Mouse (Mus musculus): ENCODE data around the gene Eci3.

Gene Eci3

DNA sequence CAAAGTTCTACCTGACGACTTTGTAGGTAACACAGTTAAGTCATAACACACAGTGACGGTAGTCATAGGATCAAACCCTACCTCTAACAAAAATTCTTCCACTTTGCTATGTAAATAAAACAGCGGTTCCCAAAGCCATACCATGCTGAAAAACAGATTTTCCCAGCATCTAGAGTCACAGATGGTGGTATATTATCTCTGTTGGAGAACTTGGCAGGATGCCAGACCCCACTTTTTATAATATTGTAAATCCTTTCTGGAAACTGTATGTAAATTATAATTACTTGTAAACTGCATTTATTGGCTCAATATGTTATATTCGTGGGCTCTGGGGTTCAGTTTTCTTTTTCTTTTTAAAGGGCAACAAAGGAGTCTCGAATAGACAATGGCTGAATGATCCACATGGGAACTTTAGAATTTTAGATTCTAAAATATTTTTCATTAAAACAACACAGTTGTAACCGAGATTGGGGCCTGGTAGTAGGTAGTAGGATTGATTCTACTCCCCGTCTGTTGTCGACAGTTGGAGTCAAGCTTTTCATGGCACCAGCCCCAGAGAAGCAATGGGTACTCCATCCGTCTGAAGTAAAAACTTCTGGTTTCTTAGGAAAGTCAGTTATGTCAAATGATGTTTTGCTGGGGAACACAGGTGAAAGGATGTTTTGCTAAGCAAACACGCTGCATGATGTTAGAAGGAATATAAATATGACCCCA, 28.5 kb downstream of the Eci3 start:
- no peak for DNase-seq

DNA sequence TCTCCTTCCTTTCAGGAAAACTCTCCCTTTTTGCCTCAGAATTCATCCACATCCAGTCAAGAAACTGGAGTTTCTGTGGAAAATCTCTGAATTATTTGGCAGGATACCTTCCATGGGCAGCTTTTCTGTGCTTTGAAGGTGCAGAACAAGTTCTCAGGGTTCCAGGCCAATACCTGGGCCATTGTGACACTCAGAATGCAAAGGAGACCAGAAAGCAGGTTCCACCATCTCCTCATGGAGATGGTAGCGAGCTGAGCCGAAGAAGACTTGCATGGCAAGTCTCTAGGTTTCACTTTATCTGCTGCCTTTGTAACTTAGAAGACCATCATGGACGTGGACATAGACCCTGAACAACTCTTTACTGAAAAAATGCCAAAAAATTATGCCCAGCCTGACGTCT, 39.4 kb downstream of the Eci3 start, which contains the start of the genes Fam217a and 4933417A18Rik:
Gene Fam217a (minus strand): TSS at position 101 of the 400 bp plus-strand sequence.
Gene 4933417A18Rik (plus strand): TSS at position 200 of the 400 bp plus-strand sequence.
- no peak for DNase-seq

DNA sequence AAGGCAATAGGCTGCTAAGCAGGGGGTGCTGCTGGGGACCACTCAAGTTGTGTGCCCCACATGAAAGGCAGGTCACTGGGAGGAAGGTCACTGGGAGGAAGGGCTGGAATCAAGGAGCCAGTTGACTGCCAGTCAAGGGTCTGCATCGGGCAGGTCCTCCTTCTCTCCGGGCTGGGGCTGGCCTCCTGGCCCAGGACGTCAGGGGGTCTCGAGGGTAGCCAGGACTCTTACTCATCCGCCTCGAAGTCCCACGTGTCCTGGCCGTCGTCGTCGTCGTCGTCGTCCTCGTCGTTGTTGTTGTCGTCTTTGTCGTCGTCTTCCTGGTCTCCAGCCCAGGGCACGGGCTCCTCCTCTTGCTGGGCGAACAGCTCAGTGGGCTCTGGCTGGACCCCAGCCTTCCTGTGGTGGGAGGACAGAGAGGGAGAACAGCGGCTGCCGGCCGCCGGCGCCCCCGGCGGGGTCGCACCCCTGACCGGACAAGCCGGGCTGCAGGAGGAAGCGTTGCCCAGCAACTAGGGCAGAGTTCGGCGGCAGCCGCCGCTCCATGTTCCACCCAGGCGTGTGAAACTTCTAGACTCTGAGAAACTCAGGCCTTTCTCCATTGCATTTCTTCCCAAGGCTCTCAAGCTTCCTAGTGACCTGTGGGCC, 47.0 kb downstream of the Eci3 start:
- peak; percentile 15 for DNase-seq

DNA sequence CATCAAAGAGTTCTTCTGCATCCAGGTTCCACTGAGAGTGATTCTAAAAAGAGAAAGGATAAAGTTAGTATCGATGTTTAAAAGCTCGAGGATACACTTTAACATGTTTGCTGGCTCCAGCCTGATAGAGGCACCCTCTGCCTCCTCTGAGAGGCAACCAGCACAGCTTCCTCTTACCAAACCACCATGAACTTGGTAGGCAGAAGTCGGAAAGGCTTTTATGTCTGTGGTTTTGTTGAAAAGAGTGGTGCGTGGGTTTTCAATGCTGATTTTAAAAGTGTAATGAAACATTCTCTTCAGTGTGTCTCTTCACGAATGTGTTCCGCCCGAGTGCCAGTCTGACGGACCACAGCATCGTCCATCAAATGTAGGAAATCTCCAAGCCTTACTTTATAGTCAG, 49.0 kb downstream of the Eci3 start:
- no peak for DNase-seq

Data from liver (tissue).